Mouse (Mus musculus) kidney, postnatal 10 days (tissue): ENCODE data around the gene Nid1.

Source experiments
- DNase-seq: peaks from one replicate; pipeline ENCODE4 v3.0.0; 2021; ENCODE audit warnings: mixed read lengths

Nid1 gene

DNA sequence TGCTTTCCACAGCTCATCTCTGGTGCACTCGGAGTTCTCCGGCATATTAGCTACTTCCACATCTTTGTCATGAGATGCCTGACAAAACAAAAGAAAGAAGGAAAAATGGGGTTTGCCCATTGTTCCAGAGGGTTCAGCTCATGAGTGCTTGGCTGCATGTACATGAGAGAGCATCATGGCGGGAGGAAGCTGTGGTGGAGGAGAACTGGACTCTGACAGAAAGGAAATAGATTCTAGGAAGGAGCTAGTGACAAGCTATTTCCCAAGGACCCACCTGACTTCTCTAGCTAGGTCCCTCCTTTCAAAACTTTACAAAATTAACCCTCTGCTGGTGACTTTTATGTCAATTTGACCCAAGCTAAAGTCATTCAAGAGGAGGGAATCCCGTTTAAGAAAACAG lies 110.5 kb downstream of the Nid1 start:
- DNase-seq: no peak

DNA sequence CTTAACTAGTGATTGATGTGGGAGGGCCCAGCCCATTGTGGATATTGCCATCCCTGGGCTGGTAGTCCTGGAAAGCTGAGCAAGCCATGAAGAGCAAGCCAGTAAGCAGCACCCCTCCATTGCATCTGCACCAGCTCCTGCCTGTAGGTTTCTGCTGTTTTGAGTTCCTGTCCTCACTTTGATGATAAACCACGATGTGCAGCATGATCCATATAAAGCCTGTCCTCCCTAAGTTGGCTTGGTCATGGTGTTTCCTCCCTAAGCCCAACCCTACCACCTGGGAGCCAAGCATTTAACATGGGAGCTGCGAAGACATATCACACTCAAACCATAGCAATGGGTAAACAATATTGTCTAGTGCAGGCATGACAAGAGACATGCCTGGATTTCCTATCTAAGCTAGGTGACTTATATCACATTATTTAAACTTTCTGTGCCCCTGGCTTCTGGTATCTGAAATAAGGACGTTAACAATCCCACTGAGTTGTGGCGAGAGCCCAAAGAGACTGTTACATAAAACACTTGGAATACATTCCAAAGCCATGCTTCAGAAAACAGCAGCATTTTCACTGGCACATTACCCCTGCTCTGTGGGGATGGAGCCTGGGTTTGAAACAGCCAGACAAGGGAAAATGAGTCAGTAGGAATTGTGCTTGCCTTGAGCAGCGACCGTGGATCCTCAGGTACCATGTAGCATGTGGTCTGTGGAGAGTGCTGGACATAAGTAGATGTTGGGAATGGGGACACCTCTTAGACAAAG lies 111.3 kb downstream of the Nid1 start:
- DNase-seq: no peak

DNA sequence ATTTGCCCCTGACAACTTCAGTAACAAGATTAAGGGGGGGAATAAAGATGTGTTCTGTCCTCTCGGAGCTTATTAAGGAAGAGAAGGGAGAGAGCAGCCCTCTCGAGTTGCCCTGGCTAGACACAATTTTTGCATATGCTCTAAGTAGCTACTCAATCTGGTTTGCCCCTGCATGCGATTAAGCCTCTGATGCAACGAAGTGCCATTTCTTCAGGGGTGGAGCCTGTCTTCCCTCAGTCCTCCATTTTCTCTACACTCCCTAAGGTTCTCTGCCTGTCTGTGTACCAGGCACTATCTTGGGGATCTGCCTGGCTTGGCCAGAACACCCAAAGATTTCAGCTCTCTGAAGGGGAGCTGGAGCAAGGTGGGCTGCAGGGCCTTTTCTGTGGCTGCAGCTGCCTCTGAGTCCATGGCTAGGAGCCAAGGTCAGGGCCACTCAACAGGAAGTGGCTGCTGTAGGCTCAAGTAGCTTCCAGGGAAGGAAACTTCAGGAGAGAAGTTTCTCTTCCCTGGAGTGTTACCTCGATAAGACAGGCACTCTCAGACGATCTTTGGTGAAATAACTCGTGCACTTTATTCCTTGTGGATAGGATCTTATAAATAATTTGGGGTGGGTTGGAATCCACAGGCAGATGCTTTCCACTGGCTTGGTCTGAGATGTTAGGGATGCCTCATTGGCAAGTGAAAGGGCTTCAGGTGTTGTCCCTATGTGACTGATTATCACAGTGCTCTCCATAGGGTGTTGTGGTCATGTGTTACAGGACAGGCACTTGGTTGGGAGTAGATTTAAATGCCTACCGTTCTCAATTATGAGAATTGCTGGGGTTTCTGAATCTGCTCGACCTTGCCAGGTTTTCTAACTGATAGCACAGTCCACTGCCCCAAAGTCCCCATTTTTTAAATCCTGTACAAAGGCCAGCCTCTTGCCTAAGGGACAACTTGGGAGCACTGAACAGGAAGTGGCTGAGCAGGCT lies 112.6 kb downstream of the Nid1 start:
- DNase-seq: peak; percentile 54

DNA sequence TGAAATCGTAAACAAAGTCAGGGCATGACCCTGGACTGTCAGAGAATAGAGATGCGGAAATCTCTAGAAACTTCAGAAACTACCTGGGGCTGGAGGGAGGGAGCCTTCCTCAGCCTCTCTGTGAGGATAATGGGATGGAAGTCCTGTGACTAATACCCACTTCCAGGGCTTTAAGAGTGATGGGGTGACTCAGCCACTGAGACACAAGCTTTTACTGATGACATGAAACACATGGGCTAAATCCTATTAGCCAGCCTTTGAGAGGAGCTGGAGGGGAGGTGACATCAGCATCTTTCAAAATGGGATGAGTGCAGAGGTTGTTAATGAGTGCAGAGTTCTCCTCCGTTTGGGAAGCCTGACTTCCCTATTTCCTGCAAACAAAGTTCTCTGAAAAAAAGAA lies 114.7 kb downstream of the Nid1 start:
- DNase-seq: no peak

DNA sequence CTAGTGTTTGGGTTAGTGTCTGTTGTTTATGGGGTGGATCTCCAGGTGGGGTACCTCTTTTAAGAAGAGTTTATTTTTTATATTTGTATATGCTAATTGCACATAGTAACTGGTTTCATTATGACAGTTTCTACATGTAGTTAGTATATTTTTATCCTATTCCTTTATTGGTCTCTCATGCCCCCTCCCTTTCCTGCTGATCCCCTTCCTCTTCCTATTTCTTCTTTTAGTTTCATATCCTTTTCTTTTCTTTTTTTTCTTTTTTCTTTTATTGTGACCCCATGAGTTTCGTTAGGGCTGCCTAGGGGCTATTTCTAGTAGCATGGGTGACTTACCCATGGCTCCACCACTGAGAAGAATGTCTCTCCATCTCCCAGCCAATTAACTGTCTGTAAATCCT lies 116.3 kb downstream of the Nid1 start:
- no peak for DNase-seq

DNA sequence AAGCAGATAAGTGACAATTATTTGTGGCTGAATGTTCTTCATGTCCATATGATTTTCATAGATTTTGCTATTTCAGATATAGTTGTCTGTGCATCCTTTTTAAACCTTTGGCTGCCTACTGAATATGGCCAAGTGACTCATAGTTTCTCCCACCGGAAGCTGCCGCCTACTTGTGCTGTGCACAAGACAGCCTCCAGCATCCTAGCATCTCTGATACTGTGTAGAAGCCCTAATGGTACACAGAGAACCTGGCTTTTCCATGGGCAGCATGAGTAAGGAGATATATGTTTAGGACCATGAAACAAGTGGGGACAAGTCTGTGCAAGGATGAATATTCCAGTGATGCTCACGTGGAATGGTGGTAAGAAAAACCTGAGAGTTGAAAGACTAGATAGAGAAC lies 117.8 kb downstream of the Nid1 start:
- no peak for DNase-seq

DNA sequence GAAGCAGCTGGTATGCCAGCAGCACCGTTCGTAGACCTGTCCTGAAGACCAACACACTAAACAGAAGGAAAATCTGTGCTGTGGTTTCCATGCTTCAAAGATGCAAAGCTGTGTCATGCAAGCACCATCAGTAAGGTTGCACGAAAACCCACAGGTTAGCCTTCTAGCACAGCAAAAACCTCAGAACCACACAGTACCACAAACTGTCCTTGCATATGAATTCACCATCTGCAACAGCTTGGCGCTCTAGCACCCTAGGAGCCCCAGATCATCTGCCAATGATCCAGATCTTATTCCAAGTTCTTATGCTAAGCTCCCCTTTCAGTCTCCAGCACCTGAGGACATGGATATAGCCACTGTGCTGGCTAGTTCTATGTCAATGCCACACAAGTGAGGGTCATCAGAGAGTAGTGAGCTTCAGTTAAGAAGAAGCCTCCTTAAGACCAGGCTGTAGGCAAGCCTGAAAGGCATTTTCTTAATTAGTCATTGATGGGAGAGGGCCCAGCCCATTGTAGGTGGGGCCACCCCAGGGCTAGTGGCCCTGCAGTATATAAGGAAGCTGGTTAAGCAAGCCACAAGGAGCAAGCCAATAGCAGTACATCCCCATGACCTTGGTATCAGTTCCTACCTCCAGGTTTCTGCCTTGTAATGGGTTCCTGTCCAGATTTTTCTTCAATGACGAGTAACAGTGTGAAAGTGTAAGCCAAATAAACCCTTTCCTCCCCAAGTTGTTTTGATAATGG lies 119.8 kb downstream of the Nid1 start:
- DNase-seq: no peak

DNA sequence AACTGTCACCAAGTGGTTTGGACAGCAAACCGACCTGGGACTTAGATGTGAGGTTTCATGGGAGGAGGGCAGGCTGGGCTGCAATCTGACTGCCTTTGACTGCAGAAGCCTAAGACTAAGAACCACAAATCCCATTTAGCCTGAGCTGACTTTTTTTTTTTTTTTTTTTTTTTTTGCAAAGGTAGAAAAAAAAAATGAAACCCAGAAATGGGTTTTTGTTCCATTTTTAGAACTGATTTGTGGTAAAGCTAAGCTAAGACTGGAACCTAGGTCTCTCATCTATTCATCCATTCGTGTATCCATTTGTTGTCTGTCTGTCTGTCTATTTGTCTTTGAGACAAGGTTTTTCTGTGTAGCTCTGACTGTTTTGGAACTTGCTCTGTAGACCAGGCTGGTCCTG lies 120.9 kb downstream of the Nid1 start:
- DNase-seq: no peak

DNA sequence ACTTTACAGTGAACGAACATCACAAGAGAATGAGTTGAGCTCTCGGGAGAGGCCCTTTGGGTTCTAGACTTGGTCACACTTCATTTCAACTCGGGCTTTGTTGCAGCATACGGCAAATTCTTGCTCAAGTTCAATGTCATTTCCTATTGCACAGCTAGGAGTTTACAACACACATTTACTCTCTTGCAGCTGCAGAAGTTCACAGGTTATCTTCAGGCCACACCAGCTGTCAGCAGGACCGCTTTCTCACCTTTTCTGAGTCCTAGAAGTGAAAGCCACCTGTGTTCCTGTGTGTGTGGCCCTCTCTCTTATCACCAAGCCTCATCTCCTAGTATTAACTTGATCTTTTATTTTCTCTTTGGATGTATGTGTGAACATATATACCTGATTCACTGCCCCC lies 121.5 kb downstream of the Nid1 start:
- no peak for DNase-seq
